Mouse (Mus musculus): Measurements from ENCODE around the gene Vps13d.

DNA sequence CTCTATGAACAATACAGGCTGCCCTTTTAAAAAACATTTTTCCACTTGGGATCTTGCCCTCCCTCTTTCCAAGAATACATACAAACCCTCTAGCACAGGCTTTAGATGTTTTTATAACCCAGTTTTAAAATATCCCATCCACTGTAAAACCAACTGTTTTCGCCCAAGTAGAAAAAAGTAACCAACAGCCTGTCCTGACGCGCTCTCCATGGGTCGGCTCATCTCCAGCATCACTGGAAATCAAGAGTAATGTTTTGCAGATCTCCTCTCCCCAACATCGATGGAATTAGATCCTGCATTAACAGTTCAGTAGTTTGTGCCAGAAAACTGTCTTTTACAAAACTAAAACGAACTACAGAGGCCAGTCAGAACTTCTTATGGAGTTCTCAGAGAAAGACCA lies 89.5 kb downstream of the Vps13d start:
- no peak for TF ChIP-seq CTCF (IDR thresholded peaks at IDR 0.05; ENCODE audit: low read depth)
- TF ChIP-seq EP300 (IDR thresholded peaks at IDR 0.05; ENCODE audit: low read depth): no peak
